Mouse (Mus musculus): ENCODE results near the gene Gdf15.

Gene Gdf15

GRCm38 (mm10) chr8:70632346-70632892 lies at the start of gene Gdf15:
TSS of gene Gdf15 (minus strand) at chr8:70632456.
- no peak for DNase-seq (ENCODE audit: low read depth, low spot score)

- no peak for DNase-seq (ENCODE audit: low read depth, low spot score)
Measured at GRCm38 (mm10) chr8:70681410-70681809, 49.2 kb upstream of the Gdf15 start.

GRCm38 (mm10) chr8:70680039-70680438 lies 47.8 kb upstream of the Gdf15 start:
- no peak for DNase-seq (ENCODE audit: low read depth, low spot score)

DNA sequence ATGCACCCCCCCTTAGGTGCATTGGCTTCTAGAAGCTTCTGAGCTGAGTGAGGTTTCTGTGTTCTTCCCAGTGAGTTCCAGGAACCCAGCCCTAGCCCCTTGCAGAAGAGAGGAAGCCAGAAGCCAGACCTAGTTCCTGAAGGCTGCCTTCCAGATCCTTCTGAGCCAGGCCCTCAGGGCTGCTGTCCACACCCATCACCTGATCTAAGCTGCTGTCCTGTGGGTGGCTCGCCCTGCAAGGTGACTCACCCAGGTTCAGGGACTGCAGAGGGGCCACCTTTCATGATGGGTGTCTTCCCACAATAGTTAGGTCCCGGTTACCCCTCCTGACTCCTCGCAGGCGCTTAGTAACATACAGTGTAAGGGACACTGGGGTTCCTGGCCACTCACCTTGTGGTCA lies 47.1 kb upstream of the Gdf15 start:
- no peak for DNase-seq (ENCODE audit: low read depth, low spot score)

DNA sequence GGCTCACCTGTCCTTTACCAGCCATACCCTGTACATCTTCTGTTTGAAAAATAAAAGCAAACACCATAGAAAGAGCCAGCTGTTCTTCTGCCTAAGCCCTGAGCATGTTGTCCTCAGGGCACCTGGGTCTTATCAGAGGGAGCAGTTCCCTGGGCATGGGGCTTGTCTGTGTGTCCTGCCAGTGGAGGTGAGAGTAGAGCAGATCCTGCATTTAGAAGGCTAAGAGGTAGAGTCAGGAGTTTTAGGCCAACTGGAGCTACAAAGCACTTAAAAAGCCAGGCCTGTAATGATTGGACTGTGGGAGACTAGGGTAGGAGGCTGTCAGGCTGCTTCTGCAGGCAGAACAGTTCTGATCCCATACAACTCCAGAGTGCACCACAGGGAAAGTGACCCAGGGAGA lies 46.4 kb upstream of the Gdf15 start:
- no peak for DNase-seq (ENCODE audit: low read depth, low spot score)

GRCm38 (mm10) chr8:70677451-70678080 lies 45.3 kb upstream of the Gdf15 start:
- no peak for DNase-seq (ENCODE audit: low read depth, low spot score)

DNA sequence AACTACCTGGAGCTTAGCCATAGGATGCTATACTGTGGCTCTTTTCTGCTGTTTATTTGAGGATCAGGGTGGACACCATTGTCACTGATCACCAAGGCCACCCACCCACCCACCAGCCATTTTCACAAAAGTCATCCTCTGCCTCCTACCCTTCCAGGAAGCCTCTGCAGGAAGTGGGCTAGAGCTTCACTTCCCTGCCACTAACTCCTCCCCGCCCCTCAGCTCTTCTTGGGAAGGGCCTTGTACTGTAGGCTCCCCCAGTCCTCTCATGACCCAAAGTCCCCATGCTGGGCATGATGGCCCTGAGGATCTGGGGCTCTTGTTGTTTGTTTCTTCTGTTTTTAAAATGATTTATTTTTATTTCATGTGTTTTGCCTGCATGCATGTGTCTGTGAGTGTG lies 43.1 kb upstream of the Gdf15 start:
- no peak for DNase-seq (ENCODE audit: low read depth, low spot score)

- DNase-seq (ENCODE audit: low read depth, low spot score), result no peak
Measured at GRCm38 (mm10) chr8:70674716-70675115, 42.5 kb upstream of the Gdf15 start.

DNA sequence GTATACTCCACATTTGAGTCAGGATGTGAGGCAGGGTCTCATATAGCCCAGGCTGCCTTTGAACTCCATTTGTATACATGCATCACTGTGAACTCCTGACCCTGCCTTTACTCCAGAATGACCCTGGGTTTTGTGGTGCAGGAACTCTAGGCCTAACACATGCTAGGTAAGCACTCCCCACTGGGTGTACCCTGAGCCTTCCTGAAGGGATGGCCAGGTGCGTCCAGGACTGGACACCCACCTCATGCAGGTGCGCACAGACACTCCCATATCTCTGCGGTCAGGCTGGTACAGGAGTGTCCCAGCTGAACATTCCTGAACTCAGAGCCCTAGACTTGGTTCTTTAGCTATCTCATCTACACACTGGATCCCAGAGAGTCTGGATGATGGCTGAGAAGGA lies 41.9 kb upstream of the Gdf15 start:
- DNase-seq (ENCODE audit: low read depth, low spot score), result no peak

DNA sequence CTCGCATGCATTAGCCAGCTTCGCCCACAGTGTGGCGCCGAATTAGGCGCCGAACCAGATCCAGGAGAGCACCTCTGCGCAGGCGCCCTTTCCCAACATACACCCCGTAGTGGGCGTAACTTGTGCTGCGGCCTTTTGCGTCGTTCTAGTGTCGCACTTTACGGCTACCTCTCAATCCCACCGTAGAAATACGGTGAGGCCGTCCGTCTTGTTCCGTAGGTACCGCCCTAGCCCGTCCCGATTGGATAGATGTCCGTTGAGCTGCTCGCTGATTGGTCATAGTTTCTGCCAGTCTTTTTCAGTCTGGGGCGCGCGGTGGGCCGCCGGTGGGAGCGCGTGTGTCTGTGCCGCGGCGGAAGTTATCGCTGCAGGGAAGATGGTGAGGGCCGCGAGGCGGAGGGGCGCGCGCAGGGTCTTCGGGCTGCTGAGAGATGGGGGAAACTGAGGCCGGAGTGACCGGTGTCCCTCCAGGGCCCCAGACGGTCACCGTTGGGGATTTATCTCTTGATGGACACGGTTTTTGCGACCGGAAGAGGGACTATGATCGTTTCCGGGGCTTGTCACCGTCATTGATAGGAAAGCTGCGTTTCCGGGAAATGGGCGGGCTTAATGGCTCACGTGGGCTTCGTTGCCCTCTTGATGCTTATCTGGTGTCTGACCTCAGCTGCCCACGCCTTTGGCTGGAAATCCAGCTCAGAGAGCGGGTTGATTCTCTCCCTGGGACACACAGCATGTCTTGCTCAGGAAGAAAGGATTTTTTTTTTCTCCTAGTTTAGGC lies 41.0 kb upstream of the Gdf15 start, which contains the start of gene Lsm4:
Gene Lsm4, plus strand, starts transcription at position 170 of the 778 bp plus-strand sequence.
- DNase-seq (ENCODE audit: low read depth, low spot score), result peak; percentile 99

- no peak for DNase-seq (ENCODE audit: low read depth, low spot score)
Measured at GRCm38 (mm10) chr8:70672325-70673078, 40.2 kb upstream of the Gdf15 start.

GRCm38 (mm10) chr8:70671615-70672324 lies 39.5 kb upstream of the Gdf15 start:
- no peak for DNase-seq (ENCODE audit: low read depth, low spot score)

DNA sequence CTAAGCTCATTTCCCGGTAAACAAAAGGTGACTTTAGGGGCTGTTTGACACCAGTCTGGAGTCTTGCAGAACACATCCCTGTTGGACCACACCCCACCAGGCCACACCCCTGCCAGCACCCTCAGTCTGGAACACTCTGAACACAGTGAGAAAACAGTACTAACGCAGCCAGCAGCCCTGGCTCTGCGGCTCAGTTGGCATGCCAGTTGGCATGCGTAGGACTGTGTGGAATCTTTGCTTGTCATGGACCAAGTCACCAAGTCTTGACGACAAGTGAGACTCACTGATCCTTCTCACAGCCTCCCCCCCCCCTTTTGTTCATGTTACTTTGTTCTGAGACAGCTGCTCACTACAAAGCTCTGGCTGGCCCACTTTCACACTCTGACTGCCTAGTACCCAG lies 34.8 kb upstream of the Gdf15 start:
- DNase-seq (ENCODE audit: low read depth, low spot score), result no peak

- DNase-seq (ENCODE audit: low read depth, low spot score), result no peak
Measured at GRCm38 (mm10) chr8:70665599-70665998, 33.3 kb upstream of the Gdf15 start.

DNA sequence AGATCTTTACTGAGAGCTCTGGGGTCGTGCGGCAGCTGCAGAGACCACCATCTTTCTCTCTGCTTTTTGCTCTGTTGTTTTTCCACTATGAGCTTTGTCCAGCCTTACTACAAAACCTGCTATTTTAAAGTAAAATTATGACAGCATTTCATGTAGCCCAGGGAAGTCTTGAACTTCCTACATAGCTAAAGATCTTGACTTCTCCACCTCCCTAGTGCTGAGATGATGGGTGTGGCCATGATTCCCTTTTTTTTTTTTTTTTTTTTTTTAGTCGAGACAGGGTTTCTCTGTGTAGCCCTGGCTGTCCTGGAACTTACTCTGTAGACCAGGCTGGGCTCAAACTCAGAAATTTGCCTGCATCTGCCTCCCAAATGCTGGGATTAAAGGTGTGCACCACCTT lies 32.4 kb upstream of the Gdf15 start:
- no peak for DNase-seq (ENCODE audit: low read depth, low spot score)

DNA sequence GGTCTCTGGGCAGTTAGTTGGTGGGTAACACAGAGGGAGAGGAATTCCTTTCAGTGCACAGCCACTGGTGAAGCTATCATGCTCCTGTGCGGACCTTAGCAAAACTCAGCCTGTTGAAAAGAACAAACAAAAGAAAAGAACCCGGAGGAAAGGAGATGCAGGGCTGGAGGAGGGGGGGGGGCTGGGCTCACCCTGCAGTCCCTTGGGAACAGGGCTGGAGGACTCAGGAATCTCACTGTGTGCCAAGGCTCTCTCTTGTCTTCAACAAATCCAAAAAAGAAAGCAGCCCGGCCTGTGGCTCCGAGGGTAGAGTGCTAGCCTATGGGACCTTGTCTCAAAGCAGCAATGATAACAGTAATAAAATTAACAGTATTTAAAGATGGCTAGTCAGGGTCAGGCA lies 31.4 kb upstream of the Gdf15 start:
- DNase-seq (ENCODE audit: low read depth, low spot score), result no peak

DNA sequence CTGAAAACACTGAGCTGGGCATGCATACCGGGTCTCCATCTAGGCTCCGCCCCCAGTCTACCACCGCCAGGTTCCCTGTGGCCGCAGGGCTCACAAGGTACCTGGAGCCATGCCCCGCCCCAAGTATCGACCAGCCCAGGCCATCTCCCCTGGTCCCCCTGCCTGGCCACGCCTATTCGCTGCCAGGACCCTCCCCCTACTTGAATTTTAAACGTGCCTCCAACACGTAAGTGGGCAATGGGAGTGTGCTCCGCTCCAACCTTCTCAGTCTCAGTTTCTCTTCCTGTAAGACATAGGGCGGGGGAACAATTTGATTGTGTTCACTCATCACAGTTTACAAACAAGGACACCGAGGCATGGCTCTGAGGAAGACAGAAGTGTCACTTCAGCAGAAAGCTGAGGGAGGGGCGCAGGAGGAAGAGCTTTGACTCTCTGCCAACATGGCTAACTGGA lies 28.0 kb upstream of the Gdf15 start, which contains the start of gene Pgpep1:
Gene Pgpep1, minus strand, starts transcription at position 116 of the 453 bp plus-strand sequence.
- peak; percentile 88 for DNase-seq (ENCODE audit: low read depth, low spot score)

DNA sequence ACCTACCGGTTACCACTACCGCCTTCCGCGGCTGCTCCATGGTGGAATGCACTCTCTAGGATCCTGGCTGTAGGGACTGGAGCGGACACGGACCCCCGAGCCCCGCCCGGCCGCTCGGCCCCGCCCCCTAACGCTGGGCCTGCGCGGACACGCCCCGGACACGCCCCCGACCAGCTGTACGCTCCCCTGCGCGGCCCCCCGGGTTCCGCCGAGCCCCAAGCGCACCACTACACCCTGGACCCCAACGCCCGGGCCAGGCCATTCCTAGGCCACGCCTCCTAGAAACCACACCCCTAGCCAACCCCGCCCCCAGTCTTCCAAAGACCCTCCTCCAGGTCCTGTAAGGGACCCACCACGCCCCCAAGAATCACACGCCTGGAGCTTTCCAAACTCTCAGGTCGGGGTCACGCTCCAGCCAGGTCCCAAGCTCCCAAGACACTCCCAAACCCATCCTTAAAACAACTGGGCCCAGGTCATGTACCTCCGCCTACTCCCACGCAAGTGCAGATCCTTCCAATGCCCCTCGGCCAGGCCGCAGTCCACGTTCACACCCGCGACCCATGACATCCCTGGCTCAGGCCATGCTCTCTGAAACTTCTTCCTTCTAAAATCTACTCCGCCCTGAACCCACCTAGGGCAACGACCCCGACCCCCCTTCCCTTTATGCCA lies 27.5 kb upstream of the Gdf15 start:
- peak; percentile 92 for DNase-seq (ENCODE audit: low read depth, low spot score)

DNA sequence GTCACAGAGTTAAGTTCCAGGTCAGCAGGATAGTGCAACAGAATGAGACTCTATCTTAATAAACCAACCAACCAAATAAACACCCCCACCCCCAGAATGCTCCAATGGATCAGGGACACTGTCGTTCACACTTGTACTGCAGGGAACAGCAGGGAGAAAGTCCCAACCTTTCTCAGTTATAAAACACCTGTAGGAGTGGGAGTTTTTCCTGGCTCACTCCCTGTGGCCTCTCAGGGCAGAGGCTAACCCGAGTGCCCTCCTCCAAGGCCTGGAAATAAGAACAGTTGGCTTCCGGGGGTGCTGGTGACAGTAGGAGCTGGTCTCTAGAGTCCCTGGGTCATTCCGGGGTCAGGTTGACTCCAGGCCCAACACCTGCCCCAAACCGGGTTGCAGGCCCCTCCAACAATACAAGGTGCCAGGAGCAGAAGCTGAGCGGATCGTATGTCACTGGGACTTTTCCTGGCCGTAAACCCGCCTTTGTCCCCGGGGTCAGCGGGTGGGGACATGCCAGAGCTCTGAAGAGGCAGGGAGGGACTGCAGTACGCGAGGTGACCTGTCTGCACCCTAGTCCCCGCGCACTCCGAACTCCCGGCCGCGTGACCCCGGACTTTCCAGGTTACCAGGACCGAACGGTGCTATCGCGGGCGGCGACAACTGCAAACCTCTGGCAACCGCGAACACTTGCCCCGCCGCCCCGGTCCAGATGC lies 26.8 kb upstream of the Gdf15 start:
- no peak for DNase-seq (ENCODE audit: low read depth, low spot score)

DNA sequence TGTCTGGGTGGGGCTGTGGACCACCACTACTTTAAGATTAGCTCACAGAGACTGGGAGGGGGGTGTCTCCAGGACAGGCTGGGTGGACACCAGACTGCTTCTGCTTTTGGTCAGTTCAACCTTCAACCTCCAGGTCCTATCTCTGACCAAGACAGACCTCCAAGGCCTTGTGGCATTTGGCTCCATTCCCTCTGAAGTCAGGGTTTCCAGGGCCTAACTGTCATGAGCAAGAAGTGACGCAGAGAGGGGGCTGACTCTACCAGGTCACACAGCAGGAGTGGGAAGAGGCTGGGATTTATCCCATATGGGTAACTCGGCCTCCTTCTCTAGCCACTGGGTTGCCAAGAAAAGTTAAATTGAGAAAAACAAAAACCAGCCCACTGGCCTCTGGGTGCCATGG lies 25.5 kb upstream of the Gdf15 start:
- DNase-seq (ENCODE audit: low read depth, low spot score), result no peak

All from WW6 (cell line).